Mouse (Mus musculus) myocyte (in vitro differentiated cells): ENCODE results near the gene Dnmt3l.

Experiments used
- POLR2AphosphoS2 ChIP-seq: IDR thresholded peaks from one replicate; pipeline ENCODE4 v1.6.1; 2011; ENCODE audit warnings: low read depth, control low read depth; ENCODE audit not compliant: insufficient read length
- TCF12 ChIP-seq: IDR thresholded peaks from one replicate; pipeline ENCODE4 v1.6.1; 2011; ENCODE audit warnings: mild to moderate bottlenecking, control low read depth; ENCODE audit not compliant: poor library complexity, insufficient read depth, severe bottlenecking

DNA sequence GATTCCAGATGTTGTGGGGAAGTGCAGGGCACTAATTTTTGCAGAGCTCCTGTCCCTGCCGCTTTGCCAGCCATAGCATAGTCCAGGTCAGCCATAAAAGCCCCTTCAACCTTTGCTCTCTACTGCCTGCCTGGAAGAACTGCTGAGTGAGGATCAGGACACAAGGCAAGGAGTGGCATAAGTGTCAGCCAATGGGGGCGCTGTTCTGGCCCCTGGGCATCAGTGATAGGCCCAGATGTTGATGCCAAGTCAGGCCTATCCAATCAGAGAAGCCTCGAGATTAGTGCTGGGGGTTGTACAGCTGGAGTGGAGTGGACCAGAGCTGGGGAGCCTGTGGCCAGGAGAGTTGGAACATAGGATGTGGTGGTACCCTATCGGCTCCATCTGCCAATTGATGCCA, 25.5 kb downstream of the Dnmt3l start:
- TF ChIP-seq POLR2AphosphoS2 = no peak
- TF ChIP-seq TCF12 = no peak
